Mouse (Mus musculus) ES-E14 (cell line): ENCODE measurements at regions not wholly inside any gene's neighbourhood (a gene's known extent, or its start where the extent isn't known, plus 50 kb on each side); places are given as distances from the start of the nearest gene placed in this dataset.

ENCODE experiments used
- CHD2 ChIP-seq: IDR thresholded peaks from 2 replicates; pipeline ENCODE4 v1.6.1; 2014; ENCODE audit warnings: mild to moderate bottlenecking, low read depth, low read length, inconsistent platforms
- HCFC1 ChIP-seq: IDR thresholded peaks from 2 replicates; pipeline ENCODE4 v1.6.1; 2012; ENCODE audit warnings: low read length, inconsistent platforms, borderline replicate concordance; ENCODE audit not compliant: insufficient read depth

DNA sequence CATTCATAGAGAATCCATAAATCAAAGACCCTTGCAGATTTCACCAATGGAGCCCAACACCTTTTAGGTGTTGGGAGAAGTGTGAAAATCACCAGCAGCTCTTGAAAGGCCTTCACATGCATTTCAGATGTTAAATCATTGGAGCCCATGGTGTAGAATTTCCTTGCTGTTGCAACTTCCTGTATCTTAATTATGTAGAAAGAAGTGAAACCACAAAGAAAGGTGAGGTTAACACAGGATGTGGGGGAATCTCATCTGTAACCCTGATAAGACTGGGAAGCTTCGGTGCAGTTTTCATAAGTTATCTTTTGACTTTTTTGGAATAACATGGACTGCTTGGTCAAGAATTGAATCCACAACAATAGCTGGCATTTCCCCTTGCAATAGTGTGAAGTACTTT is 75.5 kb upstream of the Inhba start:
- TF ChIP-seq CHD2 = no peak
- no peak for TF ChIP-seq HCFC1
